Mouse (Mus musculus) megakaryocyte, adult 5-6 weeks (primary cell): ENCODE data around the gene Mfrp. TPM values are rescaled to one million over a fixed set of nuclear protein-coding genes. Genes with fewer than 3 reads are reported as not detected.
A peak's percentile ranks its signal among the peaks of the same experiment; 100 is the strongest.

Experiments
- ATAC-seq: 2 replicates; pipeline ENCODE4 v1.8.0; 2016; ENCODE audit warnings: mild to moderate bottlenecking, inconsistent platforms; ENCODE audit not compliant: poor library complexity, severe bottlenecking
- total RNA-seq, 2 experiments: library from RNA; stranded (forward) in 1 of 2; stranded (reverse) in 1 of 2; fragments of 153-499, 151-499 nt in 1 of 2; fragments of 221-1000, 200-1000 nt in 1 of 2; gene quantifications; 2 replicates each; pipeline versions ENCODE4 v1.2.3 to v1.2.4; 2015 to 2017

The Mfrp gene
- total RNA-seq (2015) (not detected in 2 replicates), total RNA-seq (2017) (0.24 TPM in 1 of 2 replicates, not detected in the other)

DNA sequence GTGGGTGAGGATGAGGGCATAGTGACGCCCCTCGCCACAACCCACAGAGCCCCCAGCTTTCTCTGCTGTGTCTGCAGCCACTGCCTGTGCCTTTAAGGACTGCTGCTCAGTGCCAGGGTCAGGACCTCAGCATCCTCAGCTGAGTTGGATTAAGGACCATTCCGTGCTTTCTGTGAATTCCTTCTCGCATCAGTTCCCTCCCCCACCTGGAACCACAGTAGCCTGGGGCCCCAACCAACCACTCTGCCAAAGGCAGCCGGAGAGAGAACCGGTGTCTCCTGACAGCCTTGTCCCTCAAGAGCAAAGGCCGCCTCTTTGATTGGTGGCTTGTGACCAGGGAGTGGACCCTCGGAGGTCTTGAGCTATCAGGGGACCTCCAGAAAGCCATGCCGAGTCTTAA, at the start of gene Mfrp:
Mfrp (plus strand) TSS at position 240 of the 400 bp plus-strand sequence.
- ATAC-seq = no peak

DNA sequence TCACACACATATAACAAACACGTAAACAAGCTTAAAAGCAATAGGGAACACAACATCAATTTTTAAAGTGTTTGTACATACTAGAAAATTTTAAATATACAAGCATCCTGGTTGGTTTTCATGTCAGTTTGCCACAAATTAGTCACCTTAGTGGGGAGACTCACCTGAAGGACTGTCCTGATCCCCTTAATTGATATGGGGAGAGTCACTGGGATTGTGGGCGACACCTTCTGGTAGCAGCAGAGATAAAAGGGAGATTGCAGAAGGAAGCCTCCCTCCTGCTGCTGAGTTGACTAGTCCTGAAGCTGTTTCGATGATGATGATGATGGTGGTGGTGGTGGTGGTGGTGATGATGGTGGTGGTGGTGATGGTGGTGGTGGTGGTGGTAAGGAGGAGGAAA, 48.7 kb upstream of the Mfrp start:
- no peak for ATAC-seq

DNA sequence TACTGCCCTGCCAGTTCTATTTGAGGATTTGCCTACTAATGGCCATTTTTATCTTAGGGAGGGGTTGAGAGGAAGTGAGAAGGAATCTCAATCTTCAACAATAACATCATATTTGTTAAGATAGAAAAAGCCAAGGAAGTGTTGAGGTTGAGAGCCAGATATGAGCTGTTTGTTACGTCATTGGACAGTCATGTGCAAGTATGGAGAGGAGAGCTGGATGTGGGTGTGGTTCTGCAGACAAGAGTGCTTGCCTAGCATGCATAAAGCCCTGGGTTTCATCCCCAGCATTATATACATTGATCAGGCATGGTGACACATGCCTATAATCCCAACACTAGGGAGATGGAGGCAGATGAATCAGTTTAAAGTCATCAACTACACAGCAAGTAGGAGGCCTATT, 47.6 kb upstream of the Mfrp start:
- ATAC-seq = no peak

DNA sequence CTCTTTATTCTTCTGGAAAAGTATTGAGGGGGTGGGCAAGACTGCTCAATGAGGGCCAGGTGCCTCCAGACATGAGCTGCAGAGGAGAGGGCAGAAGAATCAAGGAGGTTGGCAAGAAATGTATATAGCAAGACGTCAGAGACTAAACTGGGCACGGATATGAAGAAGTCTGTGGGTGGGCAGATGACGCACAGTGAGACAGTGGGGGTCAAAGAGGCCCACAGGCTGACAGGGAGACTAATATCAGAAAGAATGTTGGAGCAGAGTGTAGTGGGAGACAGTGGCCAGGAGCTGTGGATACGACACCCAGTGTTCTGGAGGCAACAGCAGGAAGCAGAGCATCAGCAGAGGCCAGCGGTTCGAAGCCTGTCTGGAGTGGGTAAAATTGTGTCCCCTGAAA, 42.9 kb upstream of the Mfrp start:
- no peak for ATAC-seq

DNA sequence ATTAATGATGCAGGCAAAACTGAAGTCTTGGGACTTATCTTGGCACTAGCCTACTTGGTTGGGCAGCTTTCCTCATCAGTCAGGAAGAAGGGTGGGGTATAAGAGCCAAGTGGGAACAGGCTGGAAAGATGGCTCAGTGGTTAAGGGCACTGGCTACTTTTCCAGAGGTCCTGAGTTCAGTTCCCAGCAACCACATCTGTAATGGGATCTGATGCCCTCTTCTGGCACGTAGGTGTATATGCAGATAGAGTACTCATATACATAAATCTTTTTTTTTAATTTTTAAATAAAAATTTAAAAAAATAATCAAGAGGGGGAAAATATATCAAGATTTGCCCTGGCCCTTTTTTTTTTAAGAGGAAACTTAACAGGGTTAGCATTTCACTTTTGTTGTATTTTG, 36.4 kb upstream of the Mfrp start:
- no peak for ATAC-seq

DNA sequence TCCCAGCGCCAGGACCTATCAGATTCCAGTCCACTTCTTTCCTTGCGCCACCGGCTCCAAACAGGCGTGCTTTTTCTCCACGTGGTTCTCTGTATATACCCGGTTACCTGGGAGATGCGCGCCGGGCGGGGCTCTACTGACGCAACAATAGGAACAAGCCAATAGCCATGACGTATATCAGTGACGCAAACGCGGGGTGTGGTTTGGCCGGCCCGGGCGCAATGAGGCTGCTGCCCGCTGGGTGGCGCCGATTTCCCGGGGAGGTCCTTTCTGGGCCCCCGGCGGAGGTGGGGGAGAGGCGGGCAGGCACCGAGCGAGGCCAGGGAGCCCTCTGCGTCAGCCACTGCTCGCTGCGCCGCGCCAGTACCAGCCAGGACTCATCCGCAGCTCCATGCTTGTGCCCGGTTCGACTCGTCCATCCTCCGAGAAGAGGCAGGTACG, 34.7 kb upstream of the Mfrp start, which contains the start of gene Usp2:
Usp2 (plus strand) TSS at position 237 of the 441 bp plus-strand sequence.
- ATAC-seq = peak; percentile 99

DNA sequence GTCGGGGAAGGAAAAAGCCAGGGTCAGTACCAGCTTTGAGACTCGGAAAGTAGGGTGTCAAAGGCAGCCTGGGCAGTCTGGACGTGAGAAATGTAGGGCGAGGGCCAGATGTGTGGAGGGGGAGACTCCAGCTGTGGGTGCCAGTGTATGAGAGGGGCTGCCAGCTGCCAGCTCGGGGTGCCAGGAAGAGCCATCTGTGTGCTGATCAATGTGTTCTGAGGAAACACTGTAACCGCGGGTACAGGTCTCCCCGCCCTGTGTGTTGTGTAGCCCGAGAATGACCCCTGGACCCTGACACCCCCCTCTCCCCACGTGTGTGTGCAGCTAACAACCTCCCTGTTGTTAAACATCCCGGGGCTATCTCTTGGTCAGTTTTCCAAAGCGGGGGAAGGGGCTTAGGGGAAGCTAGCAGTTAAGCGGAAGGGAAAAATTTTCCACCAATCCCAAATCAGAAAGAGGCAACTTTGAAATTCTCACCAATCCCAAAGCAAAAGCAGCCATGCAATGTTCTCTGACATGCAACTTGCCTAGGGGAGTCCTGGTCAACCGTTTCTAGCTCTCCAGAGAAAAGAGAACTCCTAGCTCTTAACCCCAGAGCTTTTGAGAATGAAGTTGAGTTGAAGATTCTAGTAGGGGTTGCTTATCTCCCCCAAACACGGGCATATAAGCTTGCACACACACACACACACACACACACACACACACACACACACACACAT, 34.1 kb upstream of the Mfrp start:
- no peak for ATAC-seq

DNA sequence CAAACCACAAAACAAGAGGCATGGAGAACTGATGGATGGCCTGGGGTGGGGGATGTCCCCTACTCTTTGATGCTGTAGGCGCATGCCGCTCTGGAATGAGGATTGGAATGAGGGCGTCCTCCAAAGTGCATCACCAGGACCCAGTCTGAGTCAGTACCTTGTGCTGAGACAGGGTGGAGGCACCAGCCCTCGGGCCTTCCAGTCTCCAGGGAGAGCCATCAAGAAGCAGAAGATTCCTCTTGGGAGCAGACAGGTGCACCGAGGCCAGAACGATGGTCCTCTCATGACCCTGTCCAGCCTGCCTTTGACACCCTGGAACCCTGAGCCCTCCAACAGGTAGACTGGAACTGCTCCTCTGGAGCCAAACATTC, 33.6 kb upstream of the Mfrp start:
- ATAC-seq = no peak

DNA sequence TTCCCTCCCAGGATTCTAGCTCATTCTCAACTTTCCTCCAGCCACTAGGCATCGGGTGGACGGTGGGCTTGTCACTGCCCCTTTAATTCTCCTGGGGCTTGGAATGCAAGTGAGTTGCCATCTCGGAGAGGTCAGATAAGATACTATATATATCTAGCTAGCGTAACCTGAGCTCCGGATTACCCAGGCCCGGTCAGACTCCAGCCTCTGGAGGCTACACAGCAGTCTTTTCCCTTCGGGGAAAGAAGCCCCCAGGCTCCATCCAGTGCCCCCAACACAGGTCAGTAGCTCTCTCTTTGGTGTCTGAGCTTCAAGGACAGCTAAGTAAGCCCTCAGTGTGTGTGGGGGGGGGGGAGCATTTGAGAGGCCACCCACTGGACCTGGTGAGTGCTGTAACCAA, 32.3 kb upstream of the Mfrp start:
- ATAC-seq = no peak

DNA sequence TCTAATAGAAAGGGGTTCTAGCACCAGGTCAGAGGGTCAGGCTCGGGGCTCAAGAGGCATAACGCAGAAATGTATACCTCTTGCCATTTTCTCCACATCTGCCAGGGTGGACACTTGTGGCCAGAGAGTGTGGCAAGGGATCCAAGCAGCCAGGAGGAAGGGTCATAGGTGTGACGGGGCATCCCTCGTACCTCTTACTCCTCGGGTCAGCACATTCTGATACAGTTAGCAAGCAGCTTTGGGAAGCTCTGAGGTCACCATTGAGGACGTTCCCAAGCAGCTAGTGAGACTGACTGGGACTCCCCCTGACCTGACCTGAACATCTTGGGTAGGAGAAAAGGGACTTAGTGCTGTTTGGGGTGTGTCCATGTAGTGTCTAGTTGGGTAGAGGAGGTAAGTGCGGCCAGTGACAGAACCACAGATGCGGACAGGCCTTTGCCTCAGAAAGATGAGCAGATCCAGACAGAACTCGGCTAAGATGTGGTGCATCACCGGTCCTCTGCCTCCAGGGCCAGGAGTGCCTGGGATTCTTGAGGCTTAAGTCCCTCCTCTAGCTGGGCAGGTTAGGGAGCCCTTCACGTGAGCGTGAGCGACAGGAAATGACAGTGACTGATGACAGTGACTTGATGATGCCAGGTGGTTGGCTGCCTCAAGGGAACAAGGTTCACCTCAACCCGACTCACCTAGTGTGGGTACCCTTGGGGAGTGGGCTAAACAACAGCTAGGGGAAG, 31.3 kb upstream of the Mfrp start:
- no peak for ATAC-seq

DNA sequence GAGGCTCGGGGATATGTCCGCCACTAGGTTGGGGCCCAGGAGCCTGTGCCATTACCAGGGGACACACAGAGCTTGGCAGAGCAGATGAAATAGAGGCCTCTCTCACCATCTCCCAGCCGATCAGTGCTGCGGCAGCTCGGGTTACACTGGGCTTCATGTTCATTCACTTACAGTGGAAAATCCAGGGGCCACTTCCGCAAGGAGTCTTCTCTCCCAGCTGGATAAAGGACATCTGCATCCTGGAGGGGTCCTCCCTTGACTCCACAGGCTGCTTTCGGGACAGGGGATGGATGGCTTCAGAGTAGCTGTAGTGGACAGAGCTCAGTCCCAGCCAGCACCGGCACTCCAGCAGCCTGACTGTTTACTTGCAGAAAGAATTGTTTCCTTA, 30.7 kb upstream of the Mfrp start:
- no peak for ATAC-seq

DNA sequence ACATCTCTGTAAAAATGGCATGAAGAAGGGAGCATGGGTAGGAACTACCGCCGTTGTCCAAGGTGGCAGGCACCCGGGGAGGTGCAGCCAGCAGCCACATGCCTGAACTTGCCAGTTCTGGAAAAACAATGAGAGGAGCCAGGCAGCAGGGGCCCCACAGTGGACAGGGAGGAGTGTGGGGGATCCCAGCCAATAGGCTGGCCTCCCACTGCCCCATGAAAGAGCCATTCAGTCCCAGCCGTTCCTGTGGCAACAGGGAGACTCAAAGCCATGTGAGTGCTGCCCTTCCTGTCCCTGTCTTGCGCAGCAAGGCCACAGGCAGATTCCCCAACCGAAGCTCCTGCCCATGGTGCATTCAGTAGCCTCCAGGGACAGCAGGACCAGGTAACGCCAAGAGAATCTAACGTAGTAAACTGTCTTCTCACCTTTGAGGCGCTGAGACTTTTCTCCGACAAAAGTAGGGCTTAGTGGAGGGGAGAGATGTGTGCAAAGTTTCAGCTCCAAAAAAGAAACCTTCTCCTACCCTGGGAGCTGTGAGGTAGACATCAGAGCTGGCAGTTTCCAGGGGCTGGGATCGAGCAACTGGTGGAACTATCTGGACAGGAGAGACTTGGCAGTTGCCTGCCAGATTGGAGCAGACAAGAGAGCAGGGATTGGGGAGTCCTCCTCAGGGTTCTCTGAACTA, 29.5 kb upstream of the Mfrp start:
- no peak for ATAC-seq

DNA sequence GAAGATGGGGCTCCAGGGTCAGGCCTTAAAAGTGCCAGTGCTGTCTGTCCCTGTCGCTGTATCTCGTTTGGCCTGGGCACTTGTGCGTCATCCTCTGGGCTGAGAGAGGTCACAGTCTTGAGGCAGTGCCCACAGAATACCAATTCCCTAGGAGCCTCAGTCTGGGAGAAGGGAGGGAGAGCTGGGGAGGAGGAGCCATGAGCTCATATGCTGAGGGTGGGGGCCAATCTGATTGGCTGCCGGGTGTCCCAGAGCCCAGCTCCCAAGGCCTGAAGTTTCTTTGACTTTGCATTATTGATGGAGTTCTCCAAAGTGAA, 29.0 kb upstream of the Mfrp start:
- ATAC-seq = no peak

DNA sequence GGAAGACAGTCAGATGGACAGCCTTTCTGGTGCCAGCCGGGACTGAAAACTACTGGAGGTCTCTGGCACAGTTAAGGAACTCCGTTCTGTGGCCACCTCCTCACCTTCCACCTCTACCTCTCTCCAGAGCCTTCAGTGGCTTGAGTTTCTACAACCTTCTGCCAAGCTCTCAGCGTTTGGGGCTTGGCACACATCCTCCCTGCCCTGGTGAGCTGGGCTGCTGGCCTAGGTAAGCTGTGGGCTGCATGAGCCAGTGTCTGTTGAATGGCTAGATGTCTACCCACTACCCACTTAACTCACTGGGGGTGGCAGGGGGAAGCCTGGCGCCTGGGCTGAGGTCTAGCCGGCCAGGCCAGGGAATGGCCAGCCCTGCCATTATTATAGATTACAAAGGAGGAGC, 28.4 kb upstream of the Mfrp start:
- ATAC-seq = no peak

DNA sequence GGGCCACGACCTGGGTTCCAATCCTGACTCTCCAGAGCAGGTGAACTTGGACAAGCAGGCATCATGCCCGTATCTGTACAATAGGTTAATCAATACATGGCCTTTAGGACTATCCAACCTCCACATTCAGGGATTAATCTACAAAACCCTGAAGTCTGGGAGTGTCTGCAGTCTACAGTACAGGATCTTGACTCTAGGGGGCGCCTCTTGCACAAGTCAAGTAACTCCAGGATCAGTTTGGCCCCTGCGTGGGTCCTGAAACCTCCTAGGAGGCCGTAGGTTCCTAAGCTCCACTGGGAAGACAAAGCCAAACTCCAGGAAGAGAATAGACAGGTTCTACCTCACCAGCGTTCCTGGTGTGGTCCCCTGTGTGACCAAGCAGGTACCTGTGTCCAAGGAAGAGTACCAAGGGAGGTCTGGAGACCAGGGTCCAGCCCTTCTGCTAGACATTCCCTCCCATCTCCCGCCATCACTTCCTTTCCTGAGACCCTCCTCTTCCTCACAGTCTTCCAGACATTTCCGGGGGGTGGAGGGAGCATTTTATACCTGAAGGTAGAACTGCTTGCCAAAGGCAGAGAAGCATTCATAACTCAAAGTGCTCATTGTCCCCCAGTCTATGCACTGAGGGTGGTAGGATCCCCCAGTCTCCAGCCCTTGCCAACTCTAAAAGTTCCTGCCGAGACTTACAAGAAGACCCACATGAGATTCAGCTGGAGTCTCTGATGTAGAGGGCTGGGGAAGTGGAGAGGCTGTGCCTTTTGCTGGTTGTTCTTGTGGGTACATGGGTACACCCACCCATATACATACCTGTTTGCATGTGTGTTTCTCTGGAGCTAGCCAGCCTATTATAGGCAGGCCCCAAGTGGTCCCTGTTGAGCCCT, 26.9 kb upstream of the Mfrp start:
- no peak for ATAC-seq

DNA sequence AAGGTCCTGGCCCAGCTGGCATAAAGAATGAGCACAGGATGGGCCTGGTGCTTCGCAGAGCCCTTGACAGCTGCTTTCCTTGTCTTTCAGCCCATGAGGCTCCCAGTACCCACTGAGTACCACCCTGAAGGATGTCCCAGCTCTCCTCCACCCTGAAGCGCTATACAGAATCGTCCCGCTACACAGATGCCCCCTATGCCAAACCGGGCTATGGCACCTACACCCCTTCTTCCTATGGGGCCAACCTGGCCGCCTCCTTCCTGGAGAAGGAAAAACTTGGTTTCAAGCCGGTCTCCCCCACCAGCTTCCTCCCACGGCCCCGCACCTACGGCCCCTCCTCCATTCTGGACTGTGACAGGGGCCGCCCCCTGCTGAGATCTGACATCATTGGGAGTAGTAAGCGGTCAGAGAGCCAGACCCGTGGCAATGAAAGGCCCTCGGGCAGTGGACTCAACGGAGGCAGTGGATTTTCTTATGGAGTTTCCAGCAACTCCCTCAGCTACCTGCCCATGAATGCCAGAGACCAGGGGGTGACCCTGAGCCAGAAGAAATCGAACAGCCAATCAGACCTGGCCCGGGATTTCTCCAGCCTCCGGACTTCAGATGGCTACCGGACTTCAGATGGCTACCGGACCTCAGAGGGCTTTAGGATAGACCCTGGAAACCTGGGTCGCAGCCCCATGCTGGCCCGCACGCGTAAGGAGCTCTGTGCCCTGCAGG, 26.1 kb upstream of the Mfrp start:
- ATAC-seq = no peak

DNA sequence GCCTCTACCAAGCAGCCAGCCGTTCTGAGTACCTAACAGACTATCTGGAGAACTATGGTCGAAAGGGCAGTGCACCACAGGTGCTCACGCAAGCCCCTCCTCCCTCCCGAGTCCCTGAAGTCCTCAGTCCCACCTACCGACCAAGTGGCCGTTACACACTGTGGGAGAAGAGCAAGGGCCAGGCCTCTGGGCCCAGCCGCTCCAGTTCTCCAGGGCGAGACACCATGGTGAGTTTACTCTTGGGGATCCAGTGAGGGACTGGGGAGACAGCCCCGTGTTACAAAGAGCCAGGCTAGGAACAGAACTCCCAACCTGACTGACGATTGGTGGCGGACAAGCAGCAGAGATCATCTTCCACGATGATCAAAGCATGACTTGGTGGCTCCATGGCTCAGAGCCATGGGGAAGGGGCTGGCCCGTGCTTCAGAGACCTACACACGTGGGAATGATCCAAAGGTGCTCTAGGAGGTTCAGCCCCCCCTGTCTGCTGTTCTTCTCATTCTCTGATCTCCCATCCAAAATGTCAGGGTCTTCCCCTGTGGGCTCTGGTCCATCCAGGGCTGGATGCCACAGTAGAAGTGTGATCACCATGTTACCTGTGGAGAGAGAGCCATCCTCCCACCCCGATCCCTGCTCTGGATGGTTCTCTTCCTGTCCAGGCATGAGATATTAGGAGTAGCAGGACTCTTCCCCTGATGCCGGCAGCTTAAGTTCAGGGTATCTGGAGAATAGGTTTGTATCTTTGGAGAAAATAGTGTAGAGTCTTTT, 25.3 kb upstream of the Mfrp start:
- ATAC-seq = no peak

DNA sequence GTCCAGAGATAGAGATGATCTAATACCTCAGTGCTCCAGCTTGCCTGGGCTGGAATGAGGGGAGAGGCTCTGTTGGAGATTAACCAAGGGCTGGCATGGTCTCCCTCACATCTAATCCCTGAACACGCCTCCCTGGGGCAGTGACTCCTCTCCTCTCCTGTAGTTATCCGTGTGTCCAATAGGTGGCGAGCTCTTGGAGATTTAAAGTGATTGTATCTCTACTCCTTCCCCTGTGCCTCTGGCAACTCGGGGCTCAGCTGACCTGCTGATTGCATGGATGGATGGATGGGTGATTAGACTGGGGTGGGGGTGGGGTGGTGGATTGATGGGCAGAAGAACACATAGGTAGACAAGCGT, 24.8 kb upstream of the Mfrp start:
- peak; percentile 71 for ATAC-seq

DNA sequence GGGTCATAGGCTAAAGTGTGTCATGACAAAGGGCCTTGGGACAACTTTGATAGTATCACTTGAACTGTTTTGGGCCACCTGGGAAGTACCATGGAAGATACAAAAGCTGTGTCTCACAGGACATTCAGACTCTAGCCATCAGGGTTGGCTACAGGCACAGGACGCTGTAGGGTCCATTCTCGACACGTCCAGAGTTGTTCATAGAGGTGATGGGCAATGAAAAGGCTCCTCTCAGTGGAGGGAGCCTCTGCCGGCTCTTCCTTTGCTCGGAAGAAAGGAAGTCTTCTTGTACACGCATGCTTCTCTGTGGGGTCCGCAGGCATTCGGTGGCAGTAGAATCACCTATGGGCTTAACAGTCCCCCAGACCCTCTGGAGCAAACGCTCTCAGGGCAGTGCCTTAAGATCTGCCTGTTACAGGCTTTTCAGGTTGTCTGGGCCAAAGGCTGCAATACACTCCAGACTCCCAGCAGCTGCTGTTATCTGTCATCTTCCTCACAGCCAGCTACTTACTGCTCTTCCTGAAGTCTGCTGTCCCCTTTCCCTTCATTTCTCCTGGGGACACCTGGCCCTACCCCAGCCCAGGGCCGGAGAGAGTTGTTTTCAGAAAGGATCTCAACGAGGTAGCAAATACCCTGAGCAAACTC, 24.1 kb upstream of the Mfrp start:
- no peak for ATAC-seq
